In the genomic region with DNA sequence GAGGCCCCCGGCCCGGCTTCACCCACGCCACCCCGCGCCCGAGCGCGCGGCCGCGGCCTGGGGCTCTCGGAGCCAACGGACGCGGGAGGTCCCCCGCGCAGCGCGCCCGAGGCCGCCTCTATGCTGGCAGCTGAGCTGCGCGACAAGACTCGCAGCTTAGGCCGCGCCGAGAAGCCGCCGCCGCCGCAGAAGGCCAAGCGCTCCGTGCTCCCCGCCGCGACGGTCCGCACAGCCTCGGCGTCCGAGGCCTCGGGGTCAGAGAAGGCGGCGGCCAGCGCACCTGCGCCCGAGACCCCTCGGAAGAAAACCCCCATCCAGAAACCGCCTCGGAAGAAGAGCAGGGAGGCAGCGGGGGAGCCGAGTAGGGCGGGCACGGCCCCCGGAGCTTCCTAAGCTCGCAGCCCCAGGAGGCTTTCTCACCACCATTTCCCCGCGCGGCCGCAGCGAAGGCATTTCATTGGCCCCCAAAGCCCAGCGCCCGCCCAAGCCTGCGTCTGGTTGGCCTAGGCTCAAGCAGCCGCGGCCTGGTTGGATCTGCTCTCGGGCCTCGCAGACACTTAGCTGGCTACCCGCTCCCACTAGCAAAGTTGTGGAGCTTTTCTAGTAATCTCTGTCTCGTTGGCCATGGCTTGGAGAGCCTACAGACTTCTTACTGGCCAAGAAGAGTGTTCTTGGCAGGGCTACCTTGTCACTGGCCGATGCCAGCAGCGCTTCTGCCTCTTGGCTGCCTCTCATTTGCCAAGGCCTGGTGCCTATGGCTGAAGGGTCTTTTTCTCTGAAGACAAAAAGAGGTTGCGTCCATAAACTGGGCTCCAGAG, we compare ENCODE assay signal across 8 mouse cellular contexts. TPM values are rescaled to one million over a fixed set of nuclear protein-coding genes. Genes with fewer than 3 reads are reported as not detected.
A peak's percentile ranks its signal among the peaks of the same experiment; 100 is the strongest.
DNase-seq lines count a peak whose midpoint lies in the region; ATAC-seq lines count a peak whose summit lies in the region.

No protein-coding gene starts in this region.

- peak; percentile 95 for DNase-seq in adrenal gland, adult 2 months
- peak; percentile 93 for DNase-seq in embryo, embryonic 10 days (ENCODE audit: low spot score)
- DNase-seq in gastrocnemius, postnatal 36 days, result peak; percentile 83
- peak; percentile 83 to 91 for DNase-seq in left cerebral cortex, postnatal 10 days (ENCODE audit: extremely low spot score in 1 of 2, low spot score in 2 of 2)
- peak; percentile 90 for DNase-seq in right cerebral cortex, postnatal 14 days
- DNase-seq in urinary bladder, postnatal 36 days (ENCODE audit: low spot score in 2 of 2), result peak; percentile 47 to 80

- peak overlapping the region; percentile 57 for H3K9ac ChIP-seq in intestine, embryonic 15.5 days

- peak; percentile 81 for ATAC-seq in intestine, embryonic 15.5 days
- ATAC-seq in megakaryocyte progenitor cell, adult 5-6 weeks (replicated peaks; ENCODE audit: poor library complexity), result peak; percentile 77

- peaks cover 44% of the 10 kb centered on the region for H3K27me3 ChIP-seq in intestine, embryonic 15.5 days (replicated peaks)

- H3K4me2 ChIP-seq in intestine, embryonic 15.5 days (replicated peaks), result peak overlapping the region; percentile 93

- H3K27ac ChIP-seq in intestine, embryonic 15.5 days, result peak overlapping the region; percentile 34; the same call in 1 of the 2 replicates

- intact Hi-C loops in gastrocnemius, postnatal 36 days (cut with DNase I), result no loop called here
- intact Hi-C loops in left cerebral cortex, postnatal 10 days (cut with DNase I), result loop anchor here (5.0 kb wide), 1 partner anchor 50 kb away; a partner anchor contains a TSS

- H3K4me3 ChIP-seq in intestine, embryonic 15.5 days (replicated peaks), result peak overlapping the region; percentile 44

- 0 out of 2 replicates have a peak, but pooled peaks cover 5% of the 10 kb centered on the region for H3K36me3 ChIP-seq in intestine, embryonic 15.5 days

- H3K4me1 ChIP-seq in intestine, embryonic 15.5 days (replicated peaks), result peaks cover 63% of the 10 kb centered on the region

- WGBS in intestine, embryonic 15.5 days, result 10% methylated on average over 70 of the region's 73 CpGs

- no peaks in the 10 kb centered on the region for H3K9me3 ChIP-seq in intestine, embryonic 15.5 days

RNA-seq across cellular contexts. Expression of a gene that starts 10.3 kb away (rescaled TPM):
- total RNA-seq in adrenal gland, adult 2 months (2021), result 10 to 100 TPM in 1 of 2 experiments, 1 to 10 TPM in 1; 8.4 to 15.9 TPM
- 61.7 and 75.1 TPM in 2 replicates for polyA plus RNA-seq in adrenal gland, adult 2 months (2012; rRNA removed)
- 1 to 10 TPM; 3.6 to 4.5 TPM for total RNA-seq in gastrocnemius, postnatal 36 days (2021)
- polyA plus RNA-seq in intestine, embryonic 15.5 days (2015; fragmentation: Nextera tagmentation; extraction: Ambion mirVana), result 11.5 and 11.7 TPM in 2 replicates
- 1 to 10 TPM; 3.7 to 4.3 TPM for total RNA-seq in left cerebral cortex, postnatal 10 days (2021)
- 0.10 TPM in 1 of 2 replicates, not detected in the other for total RNA-seq in megakaryocyte progenitor cell, adult 5-6 weeks (2015)
- 0.07 TPM in 1 of 2 replicates, not detected in the other for total RNA-seq in megakaryocyte progenitor cell, adult 5-6 weeks (2017)

RNA-seq across cellular contexts. Expression of a gene that starts 25.5 kb away (rescaled TPM):
- total RNA-seq in adrenal gland, adult 2 months (2021), result not detected
- polyA plus RNA-seq in adrenal gland, adult 2 months (2012; rRNA removed), result not detected in 2 replicates
- not detected for total RNA-seq in gastrocnemius, postnatal 36 days (2021)
- not detected in 2 replicates for polyA plus RNA-seq in intestine, embryonic 15.5 days (2015; fragmentation: Nextera tagmentation; extraction: Ambion mirVana)
- 1 to 10 TPM; 4.9 to 5.1 TPM for total RNA-seq in left cerebral cortex, postnatal 10 days (2021)
- total RNA-seq in megakaryocyte progenitor cell, adult 5-6 weeks (2015), result not detected in 2 replicates
- total RNA-seq in megakaryocyte progenitor cell, adult 5-6 weeks (2017), result not detected in 2 replicates

RNA-seq across cellular contexts. Expression of a gene that starts 30.8 kb away (rescaled TPM):
- total RNA-seq in adrenal gland, adult 2 months (2021), result 1 to 10 TPM; 1.7 to 3.8 TPM
- polyA plus RNA-seq in adrenal gland, adult 2 months (2012; rRNA removed), result 5.1 and 5.5 TPM in 2 replicates
- 1 to 10 TPM in 1 of 2 experiments, under 1 TPM in 1; 0.74 to 1.1 TPM for total RNA-seq in gastrocnemius, postnatal 36 days (2021)
- polyA plus RNA-seq in intestine, embryonic 15.5 days (2015; fragmentation: Nextera tagmentation; extraction: Ambion mirVana), result 2.0 and 3.1 TPM in 2 replicates
- total RNA-seq in left cerebral cortex, postnatal 10 days (2021), result 1 to 10 TPM; 8.2 to 8.4 TPM
- total RNA-seq in megakaryocyte progenitor cell, adult 5-6 weeks (2015), result 1.3 and 1.9 TPM in 2 replicates
- total RNA-seq in megakaryocyte progenitor cell, adult 5-6 weeks (2017), result 1.2 and 2.5 TPM in 2 replicates

RNA-seq across cellular contexts. Expression of a gene that starts 48.0 kb away (rescaled TPM):
- 10 to 100 TPM; 45.5 to 49.8 TPM for total RNA-seq in adrenal gland, adult 2 months (2021)
- 55.3 and 68.2 TPM in 2 replicates for polyA plus RNA-seq in adrenal gland, adult 2 months (2012; rRNA removed)
- total RNA-seq in gastrocnemius, postnatal 36 days (2021), result 10 to 100 TPM; 16.8 to 20.9 TPM
- 52.3 and 55.6 TPM in 2 replicates for polyA plus RNA-seq in intestine, embryonic 15.5 days (2015; fragmentation: Nextera tagmentation; extraction: Ambion mirVana)
- total RNA-seq in left cerebral cortex, postnatal 10 days (2021), result 100 to 1,000 TPM in 1 of 2 experiments, 10 to 100 TPM in 1; 96.5 to 101 TPM
- total RNA-seq in megakaryocyte progenitor cell, adult 5-6 weeks (2015), result 7.5 and 10.6 TPM in 2 replicates
- 12.8 and 34.6 TPM in 2 replicates for total RNA-seq in megakaryocyte progenitor cell, adult 5-6 weeks (2017)

Comparison
In these comparisons a context has a peak if more than half of its experiments do, and no peak if none do; other contexts are left out.
1. Peak in every context shown above with its lines: DNase-seq, ATAC-seq, H3K4me3 ChIP-seq and H3K27ac ChIP-seq.
2. RNA of a gene that starts 10.3 kb away (total RNA-seq): 8.4 to 15.9 TPM in adrenal gland, adult 2 months, 3.6 to 4.5 TPM in gastrocnemius, postnatal 36 days and 3.7 to 4.3 TPM in left cerebral cortex, postnatal 10 days; 0.07 to 0.10 TPM in megakaryocyte progenitor cell, adult 5-6 weeks; every median in the first group is over 4 times any median in the second.
3. RNA of a gene that starts 25.5 kb away (total RNA-seq): 4.9 to 5.1 TPM in left cerebral cortex, postnatal 10 days; not detected in adrenal gland, adult 2 months, not detected in gastrocnemius, postnatal 36 days and not detected in megakaryocyte progenitor cell, adult 5-6 weeks; every median in the first group is over 4 times any median in the second.